Mouse (Mus musculus) heart, postnatal 0 days (tissue): ENCODE results near the gene Sox8.

Experiments
- CTCF ChIP-seq: IDR thresholded peaks from 2 replicates; pipeline ENCODE4 v1.5.1; 2016; ENCODE audit warnings: antibody characterized with exemption, control low read depth, low read depth
- EP300 ChIP-seq: IDR thresholded peaks from 2 replicates; pipeline ENCODE4 v1.6.1; 2016; ENCODE audit warnings: antibody characterized with exemption, low read depth

DNA sequence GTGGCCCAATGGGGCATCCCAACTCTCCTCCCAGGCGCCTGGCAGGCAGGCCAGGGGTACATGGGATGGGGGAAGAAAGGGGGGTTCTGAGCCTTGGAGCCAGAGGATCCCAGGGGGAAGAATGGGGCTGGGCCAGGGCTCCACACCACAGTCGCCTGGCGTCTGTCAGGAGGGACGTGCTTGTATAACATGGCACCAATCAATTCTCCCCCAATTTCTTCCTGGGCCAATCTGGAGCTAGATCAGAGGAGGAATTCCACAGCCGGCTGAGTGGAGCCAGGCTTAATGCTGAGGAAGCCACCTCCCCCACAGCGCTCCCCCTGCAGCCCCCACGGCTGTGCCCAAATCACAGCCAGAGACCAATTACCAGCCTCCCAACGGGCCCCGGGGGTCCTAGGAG is 50.0 kb downstream of the Sox8 start:
- TF ChIP-seq CTCF (no peak), EP300 (no peak)
